Mouse (Mus musculus): ENCODE data around the gene Spib.

Spib gene
- long read RNA-seq, experiment 1: 0 reads
- long read RNA-seq, experiment 2: 0 reads

GRCm38 (mm10) chr7:44531946-44532732, at the start of gene Spib:
Gene Spib (minus strand): TSS chr7:44532071.
- intact Hi-C loops (cut with DNase I): no loop called here

GRCm38 (mm10) chr7:44581637-44582036, 49.8 kb upstream of the Spib start:
- intact Hi-C loops (cut with DNase I): loop anchor here (10.0 kb wide), 1 partner anchor 63 kb away; no protein-coding TSS in a partner anchor

GRCm38 (mm10) chr7:44576333-44576844, 44.5 kb upstream of the Spib start:
- intact Hi-C loops (cut with DNase I): no loop called here

GRCm38 (mm10) chr7:44572956-44573484, 41.1 kb upstream of the Spib start:
- intact Hi-C loops (cut with DNase I): no loop called here

- intact Hi-C loops (cut with DNase I): no loop called here
Observed at GRCm38 (mm10) chr7:44572213-44572701, 40.4 kb upstream of the Spib start, which contains the start of gene Napsa. Gene Napsa (plus strand): TSS chr7:44572380.

GRCm38 (mm10) chr7:44571811-44572210, 39.9 kb upstream of the Spib start:
- intact Hi-C loops (cut with DNase I): no loop called here

- intact Hi-C loops (cut with DNase I): no loop called here
Observed at GRCm38 (mm10) chr7:44570989-44571388, 39.1 kb upstream of the Spib start.

GRCm38 (mm10) chr7:44568803-44569202, 36.9 kb upstream of the Spib start:
- intact Hi-C loops (cut with DNase I): no loop called here

- intact Hi-C loops (cut with DNase I): no loop called here
Observed at GRCm38 (mm10) chr7:44565414-44565813, 33.5 kb upstream of the Spib start.

GRCm38 (mm10) chr7:44564486-44564885, 32.6 kb upstream of the Spib start:
- intact Hi-C loops (cut with DNase I): loop anchor here (5.0 kb wide), 1 partner anchor 42 kb away; the partner anchor contains the start of gene Mybpc2

- intact Hi-C loops (cut with DNase I): loop anchor here (5.0 kb wide), 1 partner anchor 41 kb away; the partner anchor contains the start of gene Mybpc2
Observed at GRCm38 (mm10) chr7:44563284-44563683, 31.4 kb upstream of the Spib start.

GRCm38 (mm10) chr7:44560435-44561400, 28.8 kb upstream of the Spib start:
- intact Hi-C loops (cut with DNase I): loop anchor here (2.0 to 5.0 kb wide), 2 partner anchors 38 to 58 kb away; partner anchors contain the start of gene Mybpc2

GRCm38 (mm10) chr7:44557629-44558028, 25.8 kb upstream of the Spib start:
- intact Hi-C loops (cut with DNase I): no loop called here

- intact Hi-C loops (cut with DNase I): no loop called here
Observed at GRCm38 (mm10) chr7:44553826-44554225, 22.0 kb upstream of the Spib start, which contains the start of gene Nr1h2. Gene Nr1h2 (minus strand): TSS chr7:44553951.

GRCm38 (mm10) chr7:44553196-44553764, 21.4 kb upstream of the Spib start:
- intact Hi-C loops (cut with DNase I): no loop called here

GRCm38 (mm10) chr7:44552141-44552908, 20.5 kb upstream of the Spib start:
- intact Hi-C loops (cut with DNase I): no loop called here

GRCm38 (mm10) chr7:44551731-44552130, 19.9 kb upstream of the Spib start:
- intact Hi-C loops (cut with DNase I): no loop called here

GRCm38 (mm10) chr7:44551301-44551700, 19.4 kb upstream of the Spib start:
- intact Hi-C loops (cut with DNase I): no loop called here

GRCm38 (mm10) chr7:44550409-44550678, 18.5 kb upstream of the Spib start:
- intact Hi-C loops (cut with DNase I): no loop called here
